Mouse (Mus musculus) heart, postnatal 0 days (tissue): ENCODE results near the gene Apoa1.
A peak's percentile ranks its signal among the peaks of the same experiment; 100 is the strongest.

Source experiments
- CTCF ChIP-seq: IDR thresholded peaks from 2 replicates; pipeline ENCODE4 v1.5.1; 2016; ENCODE audit warnings: antibody characterized with exemption, control low read depth, low read depth
- EP300 ChIP-seq: IDR thresholded peaks from 2 replicates; pipeline ENCODE4 v1.6.1; 2016; ENCODE audit warnings: antibody characterized with exemption, low read depth

DNA sequence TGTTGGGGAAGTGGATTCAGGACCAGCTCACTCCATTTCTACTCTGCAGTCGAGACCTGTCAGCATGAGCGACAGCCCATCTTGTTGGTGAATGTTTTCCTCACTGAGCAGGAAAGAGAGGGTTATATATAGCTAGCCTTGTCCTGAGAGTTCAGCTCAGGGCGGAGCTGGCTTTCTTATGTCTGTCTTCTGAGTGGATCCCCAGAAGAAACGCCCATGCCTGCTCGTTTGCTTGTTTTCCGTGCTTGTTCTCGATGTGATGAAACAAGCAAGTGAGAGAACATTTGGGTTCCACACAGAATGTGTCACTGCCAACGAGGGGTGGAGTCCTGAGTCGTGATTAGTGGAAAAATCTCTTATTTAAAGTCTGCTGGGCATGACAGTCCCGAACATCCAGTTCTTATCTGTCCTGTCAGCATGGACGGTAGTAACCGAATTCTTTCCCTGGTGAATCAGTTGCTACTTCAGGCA is 31.6 kb upstream of the Apoa1 start:
- peak; percentile 84 for TF ChIP-seq EP300
- no peak for TF ChIP-seq CTCF
